Mouse (Mus musculus) liver, adult 2 months (tissue): ENCODE results near the gene Katnal1.

Experiments used
- CTCF ChIP-seq: fragments of 200-500 bp; IDR thresholded peaks from 2 replicates; pipeline ENCODE4 v1.5.1; 2011; ENCODE audit warnings: low read depth, low read length, control low read depth
- POLR2A ChIP-seq: fragments of 200-500 bp; IDR thresholded peaks from 2 replicates; pipeline ENCODE4 v1.6.1; 2011; ENCODE audit warnings: low read length, control low read depth; ENCODE audit not compliant: insufficient read depth; ENCODE audit errors: extremely low read depth

DNA sequence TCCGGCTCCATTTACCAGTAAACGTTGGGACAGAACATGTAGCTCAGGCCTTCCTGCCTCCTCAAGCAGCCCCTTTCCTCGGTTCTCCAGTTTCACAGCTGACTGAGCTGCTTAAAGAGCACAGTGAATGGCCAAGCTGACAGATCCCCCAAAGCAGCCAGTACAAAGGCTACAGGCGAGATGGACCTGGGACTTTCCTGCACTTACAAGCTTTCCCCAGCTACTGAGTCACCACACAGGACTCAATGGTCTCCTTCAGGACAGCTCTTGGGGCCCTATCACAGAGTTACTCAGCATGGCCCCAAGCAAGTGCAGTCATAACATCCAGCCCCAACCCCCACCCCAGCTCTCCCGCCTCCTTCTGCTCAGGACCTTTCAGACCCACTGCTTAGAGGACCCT lies 34.1 kb downstream of the Katnal1 start:
- TF ChIP-seq POLR2A, result no peak
- TF ChIP-seq CTCF, result no peak
